Mouse (Mus musculus): ENCODE results near the gene Crct1. TPM values are rescaled to one million over a fixed set of nuclear protein-coding genes. Genes with fewer than 3 reads are reported as not detected.

Gene Crct1
- total and polyA plus RNA-seq, 3 experiments: not detected

GRCm38 (mm10) chr3:93000621-93001020, 14.9 kb downstream of the Crct1 start:
- intact Hi-C loops (cut with DNase I): no loop called here
- 59% methylated on average over 3 of the region's 3 CpGs for WGBS
- DNase-seq: no peak
- no peaks in the 10 kb centered on the region for H3K79me2 ChIP-seq (replicated peaks; ENCODE audit: control insufficient read depth, insufficient read depth, low read length)
- H3K36me3 ChIP-seq (ENCODE audit: control insufficient read depth, insufficient read depth, low read length): no peaks in the 10 kb centered on the region
- H3K27ac ChIP-seq: no peak overlapping the region
- no peaks in the 10 kb centered on the region for H3K27me3 ChIP-seq (ENCODE audit: control insufficient read depth, insufficient read depth, low read length)
- no peaks in the 10 kb centered on the region for H3K4me1 ChIP-seq (ENCODE audit: control insufficient read depth, insufficient read depth, low read length)
- no peak for TF ChIP-seq CTCF (IDR thresholded peaks at IDR 0.05)
- no peak for TF ChIP-seq EP300 (IDR thresholded peaks at IDR 0.05; ENCODE audit: insufficient read depth, low read depth, low read length)
- TF ChIP-seq POLR2A (IDR thresholded peaks at IDR 0.05; ENCODE audit: insufficient read depth, low read depth, low read length): no peak
- H3K9ac ChIP-seq (ENCODE audit: low read depth, low read length): no peak overlapping the region
- no peak overlapping the region for H3K4me3 ChIP-seq

- TF ChIP-seq POLR2A (IDR thresholded peaks at IDR 0.05; ENCODE audit: insufficient read depth, low read depth, low read length) (no peak), CTCF (IDR thresholded peaks at IDR 0.05) (peak; percentile 86)
- DNase-seq: peak; percentile 18 to 42
- H3K9ac ChIP-seq (ENCODE audit: low read depth, low read length): no peak overlapping the region
- H3K36me3 ChIP-seq (ENCODE audit: control insufficient read depth, insufficient read depth, low read length): no peaks in the 10 kb centered on the region
- H3K27ac ChIP-seq: no peak overlapping the region
- 4% methylated on average over 7 of the region's 7 CpGs for WGBS
- H3K79me2 ChIP-seq (replicated peaks; ENCODE audit: control insufficient read depth, insufficient read depth, low read length): no peaks in the 10 kb centered on the region
- H3K27me3 ChIP-seq (ENCODE audit: control insufficient read depth, insufficient read depth, low read length): no peaks in the 10 kb centered on the region
- intact Hi-C loops (cut with DNase I): no loop called here
- H3K4me1 ChIP-seq (ENCODE audit: control insufficient read depth, insufficient read depth, low read length): no peaks in the 10 kb centered on the region
- no peak overlapping the region for H3K4me3 ChIP-seq
Observed at GRCm38 (mm10) chr3:92998691-92999090, 16.8 kb downstream of the Crct1 start.

- Histone ChIP-seq H3K4me3 (no peak within 1 kb of the TSS), H3K79me2 (replicated peaks; ENCODE audit: control insufficient read depth, insufficient read depth, low read length) (no peaks in the 10 kb centered on the region), H3K9ac (ENCODE audit: low read depth, low read length) (no peak within 1 kb of the TSS), H3K4me1 (ENCODE audit: control insufficient read depth, insufficient read depth, low read length) (no peaks in the 10 kb centered on the region), H3K36me3 (ENCODE audit: control insufficient read depth, insufficient read depth, low read length) (no peaks in the 10 kb centered on the region), H3K27me3 (ENCODE audit: control insufficient read depth, insufficient read depth, low read length) (no peaks in the 10 kb centered on the region), H3K27ac (no peak within 1 kb of the TSS)
- intact Hi-C loops (cut with DNase I): no loop called here
- TF ChIP-seq POLR2A (IDR thresholded peaks at IDR 0.05; ENCODE audit: insufficient read depth, low read depth, low read length) (no peak), CTCF (IDR thresholded peaks at IDR 0.05) (no peak), EP300 (IDR thresholded peaks at IDR 0.05; ENCODE audit: insufficient read depth, low read depth, low read length) (no peak)
- DNase-seq: no peak
Observed at GRCm38 (mm10) chr3:92991926-92992325, 23.6 kb downstream of the Crct1 start, which contains the start of gene Lce3f. Lce3f (plus strand) TSS chr3:92992226.

- no peak overlapping the region for H3K4me3 ChIP-seq
- H3K79me2 ChIP-seq (replicated peaks; ENCODE audit: control insufficient read depth, insufficient read depth, low read length): no peaks in the 10 kb centered on the region
- no peaks in the 10 kb centered on the region for H3K27me3 ChIP-seq (ENCODE audit: control insufficient read depth, insufficient read depth, low read length)
- intact Hi-C loops (cut with DNase I): no loop called here
- H3K9ac ChIP-seq (ENCODE audit: low read depth, low read length): no peak overlapping the region
- no peaks in the 10 kb centered on the region for H3K36me3 ChIP-seq (ENCODE audit: control insufficient read depth, insufficient read depth, low read length)
- DNase-seq: no peak
- 59% methylated on average over 2 of the region's 2 CpGs for WGBS
- H3K4me1 ChIP-seq (ENCODE audit: control insufficient read depth, insufficient read depth, low read length): no peaks in the 10 kb centered on the region
- TF ChIP-seq EP300 (IDR thresholded peaks at IDR 0.05; ENCODE audit: insufficient read depth, low read depth, low read length) (no peak), CTCF (IDR thresholded peaks at IDR 0.05) (no peak)
- H3K27ac ChIP-seq: no peak overlapping the region
Observed at GRCm38 (mm10) chr3:92978484-92978883, 37.0 kb downstream of the Crct1 start.

- no peaks in the 10 kb centered on the region for H3K36me3 ChIP-seq (ENCODE audit: control insufficient read depth, insufficient read depth, low read length)
Observed at GRCm38 (mm10) chr3:92966761-92967160, 48.7 kb downstream of the Crct1 start, which contains the start of gene Lce3e. Lce3e (plus strand) TSS chr3:92967061.

More at GRCm38 (mm10) chr3:92966761-92967160, 48.7 kb downstream of the Crct1 start, which contains the start of gene Lce3e:
- H3K79me2 ChIP-seq (replicated peaks; ENCODE audit: control insufficient read depth, insufficient read depth, low read length): no peaks in the 10 kb centered on the region
- no peak within 1 kb of the TSS for H3K27ac ChIP-seq
- WGBS: 80% methylated on average over 2 of the region's 2 CpGs
- intact Hi-C loops (cut with DNase I): no loop called here
- TF ChIP-seq CTCF (IDR thresholded peaks at IDR 0.05): no peak
- TF ChIP-seq EP300 (IDR thresholded peaks at IDR 0.05; ENCODE audit: insufficient read depth, low read depth, low read length): no peak
- no peak for TF ChIP-seq POLR2A (IDR thresholded peaks at IDR 0.05; ENCODE audit: insufficient read depth, low read depth, low read length)
- no peaks in the 10 kb centered on the region for H3K4me1 ChIP-seq (ENCODE audit: control insufficient read depth, insufficient read depth, low read length)
- no peak for DNase-seq
- no peak within 1 kb of the TSS for H3K9ac ChIP-seq (ENCODE audit: low read depth, low read length)
- H3K27me3 ChIP-seq (ENCODE audit: control insufficient read depth, insufficient read depth, low read length): no peaks in the 10 kb centered on the region
- H3K4me3 ChIP-seq: no peak within 1 kb of the TSS

Other genes starting within 250 kb of the Crct1 start
- not detected for gene Lce1i, start 236.8 kb downstream of the Crct1 start, total RNA-seq (2021)
- gene Lce1i, start 236.8 kb downstream of the Crct1 start, polyA plus RNA-seq (2012; rRNA removed): not detected in 2 replicates
- not detected for gene Lce1j, start 225.2 kb downstream of the Crct1 start, total RNA-seq (2021)
- gene Lce1j, start 225.2 kb downstream of the Crct1 start, polyA plus RNA-seq (2012; rRNA removed): not detected in 2 replicates
- gene Lce1k, start 207.8 kb downstream of the Crct1 start, total RNA-seq (2021): not detected
- gene Lce1k, start 207.8 kb downstream of the Crct1 start, polyA plus RNA-seq (2012; rRNA removed): not detected in 2 replicates
- gene Kprp, start 188.4 kb downstream of the Crct1 start, total RNA-seq (2021): not detected
- not detected in 2 replicates for gene Kprp, start 188.4 kb downstream of the Crct1 start, polyA plus RNA-seq (2012; rRNA removed)
- gene Lce1l, start 164.4 kb downstream of the Crct1 start, total RNA-seq (2021): not detected
- not detected in 2 replicates for gene Lce1l, start 164.4 kb downstream of the Crct1 start, polyA plus RNA-seq (2012; rRNA removed)
- gene 2310050C09Rik, start 145.5 kb downstream of the Crct1 start, total RNA-seq (2021): not detected
- gene 2310050C09Rik, start 145.5 kb downstream of the Crct1 start, polyA plus RNA-seq (2012; rRNA removed): not detected in 2 replicates
- not detected for gene Lce3a, start 89.5 kb downstream of the Crct1 start, total RNA-seq (2021)
- not detected in 2 replicates for gene Lce3a, start 89.5 kb downstream of the Crct1 start, polyA plus RNA-seq (2012; rRNA removed)
- gene Lce3b, start 82.7 kb downstream of the Crct1 start, total RNA-seq (2021): not detected
- not detected in 2 replicates for gene Lce3b, start 82.7 kb downstream of the Crct1 start, polyA plus RNA-seq (2012; rRNA removed)
- gene Lce3c, start 71.2 kb downstream of the Crct1 start, total RNA-seq (2021): not detected
- gene Lce3c, start 71.2 kb downstream of the Crct1 start, polyA plus RNA-seq (2012; rRNA removed): not detected in 2 replicates
- not detected for gene Lce3d, start 58.3 kb downstream of the Crct1 start, total RNA-seq (2021)
- not detected in 2 replicates for gene Lce3d, start 58.3 kb downstream of the Crct1 start, polyA plus RNA-seq (2012; rRNA removed)
- gene Lce3e, start 48.6 kb downstream of the Crct1 start, total RNA-seq (2021): not detected
- gene Lce3e, start 48.6 kb downstream of the Crct1 start, polyA plus RNA-seq (2012; rRNA removed): not detected in 2 replicates
- gene Lce3f, start 23.5 kb downstream of the Crct1 start, total RNA-seq (2021): not detected
- gene Lce3f, start 23.5 kb downstream of the Crct1 start, polyA plus RNA-seq (2012; rRNA removed): not detected in 2 replicates
- gene Lce1m, start 3.4 kb upstream of the Crct1 start, total RNA-seq (2021): not detected
- gene Lce1m, start 3.4 kb upstream of the Crct1 start, polyA plus RNA-seq (2012; rRNA removed): not detected in 2 replicates
- not detected for gene Gm4858, start 53.1 kb upstream of the Crct1 start, total RNA-seq (2021)
- gene Gm4858, start 53.1 kb upstream of the Crct1 start, polyA plus RNA-seq (2012; rRNA removed): not detected in 2 replicates
- gene Crnn, start 129.1 kb upstream of the Crct1 start, total RNA-seq (2021): not detected
- not detected in 2 replicates for gene Crnn, start 129.1 kb upstream of the Crct1 start, polyA plus RNA-seq (2012; rRNA removed)
- gene Flg2, start 181.6 kb upstream of the Crct1 start, total RNA-seq (2021): under 1 TPM in 1 of 2 experiments, not detected in 1; 0.08 TPM
- gene Flg2, start 181.6 kb upstream of the Crct1 start, polyA plus RNA-seq (2012; rRNA removed): not detected in 2 replicates